Mouse (Mus musculus): Measurements from ENCODE around the gene Bub1b. TPM values are rescaled to one million over a fixed set of nuclear protein-coding genes. Genes with fewer than 3 reads are reported as not detected.

Bub1b gene
- polyA plus RNA-seq, 1 experiment = 25.6 TPM

DNA sequence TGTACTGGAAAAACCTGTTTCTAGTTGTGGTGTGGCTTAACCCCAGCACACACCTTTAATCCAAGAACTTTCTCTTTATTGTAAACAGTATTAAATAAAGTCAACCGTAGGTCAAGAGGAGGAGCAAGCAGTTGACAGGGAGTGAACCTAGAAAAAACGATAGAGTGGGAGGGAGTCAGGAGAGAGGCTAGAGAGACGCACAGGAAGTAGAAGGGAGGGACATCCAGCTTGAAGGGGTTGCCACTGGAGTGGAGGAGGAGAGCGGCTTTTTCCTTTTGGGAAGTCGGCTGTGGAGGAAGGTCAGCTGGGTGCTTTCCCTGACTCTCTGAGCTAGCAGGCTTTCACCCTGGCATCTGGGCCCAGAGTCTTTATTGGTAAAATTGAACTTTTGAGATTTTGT is 9.0 kb downstream of the Bub1b start:
- H3K4me2 ChIP-seq (ENCODE audit: low read depth) = no peak overlapping the region
- no peaks in the 10 kb centered on the region for H3K27me3 ChIP-seq (ENCODE audit: control insufficient read depth, insufficient read depth, insufficient read length)
- H3K4me3 ChIP-seq = no peak overlapping the region
- H3ac ChIP-seq (ENCODE audit: control insufficient read depth, insufficient read length) = no peak overlapping the region
- H3K36me3 ChIP-seq (ENCODE audit: control insufficient read depth, insufficient read depth) = peaks cover 21% of the 10 kb centered on the region
- TF ChIP-seq TCF3 (IDR thresholded peaks at IDR 0.05; ENCODE audit: insufficient read length, low read depth) (no peak), MYOD1 (IDR thresholded peaks at IDR 0.05; ENCODE audit: control insufficient read depth in 1 of 3, insufficient read length in 2 of 3, low read depth in 2 of 3) (no peak), POLR2A (IDR thresholded peaks at IDR 0.05; ENCODE audit: insufficient read length, low read depth) (no peak), POLR2AphosphoS2 (IDR thresholded peaks at IDR 0.05; ENCODE audit: insufficient read length, low read depth) (no peak), USF1 (IDR thresholded peaks at IDR 0.05; ENCODE audit: low read depth) (no peak), REST (IDR thresholded peaks at IDR 0.05; ENCODE audit: insufficient read depth, insufficient read length) (no peak), CEBPB (IDR thresholded peaks at IDR 0.05; ENCODE audit: insufficient read depth, poor library complexity, severe bottlenecking) (no peak), TCF12 (IDR thresholded peaks at IDR 0.05; ENCODE audit: insufficient read depth, poor library complexity, severe bottlenecking) (no peak), MYOG (IDR thresholded peaks at IDR 0.05; ENCODE audit: control insufficient read depth in 1 of 3, insufficient read depth in 1 of 3, insufficient read length in 2 of 3, low read depth in 2 of 3) (no peak), MAX (IDR thresholded peaks at IDR 0.05; ENCODE audit: low read depth) (no peak), SRF (IDR thresholded peaks at IDR 0.05; ENCODE audit: control insufficient read depth, insufficient read length, low read depth) (no peak), E2F4 (IDR thresholded peaks at IDR 0.05; ENCODE audit: insufficient read depth) (no peak)
- H3K79me2 ChIP-seq (ENCODE audit: control insufficient read depth, insufficient read depth) = peaks cover 32% of the 10 kb centered on the region

- TF ChIP-seq E2F4 (IDR thresholded peaks at IDR 0.05; ENCODE audit: insufficient read depth) (no peak), POLR2AphosphoS2 (IDR thresholded peaks at IDR 0.05; ENCODE audit: insufficient read length, low read depth) (no peak)
- H3ac ChIP-seq (ENCODE audit: control insufficient read depth, insufficient read length) = no peak overlapping the region
Measured at GRCm38 (mm10) chr2:118618013-118618412, 20.0 kb downstream of the Bub1b start.

DNA sequence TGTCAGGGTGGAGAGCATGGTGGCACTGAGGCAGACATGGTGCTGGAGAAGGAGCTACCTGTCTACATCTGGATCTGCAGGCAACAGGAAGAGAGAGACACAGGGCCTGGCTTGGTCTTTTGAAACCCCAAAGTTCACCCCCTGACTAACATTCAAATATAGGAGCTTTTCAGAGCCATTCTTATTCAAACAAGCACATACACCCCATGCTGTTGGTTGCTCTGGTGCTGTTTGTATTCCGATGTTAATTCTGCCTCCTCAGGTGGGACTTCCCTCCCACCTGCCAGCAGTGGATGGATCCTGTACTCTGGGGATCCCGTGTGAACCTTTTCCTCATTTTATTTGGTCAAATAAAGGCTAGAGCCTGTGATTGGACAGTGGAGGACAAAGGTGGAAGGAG is 22.1 kb downstream of the Bub1b start:
- H3K4me3 ChIP-seq = no peak overlapping the region
- H3K79me2 ChIP-seq (ENCODE audit: control insufficient read depth, insufficient read depth) = no peaks in the 10 kb centered on the region
- no peak overlapping the region for H3K4me2 ChIP-seq (ENCODE audit: low read depth)
- no peaks in the 10 kb centered on the region for H3K27me3 ChIP-seq (ENCODE audit: control insufficient read depth, insufficient read depth, insufficient read length)
- no peak overlapping the region for H3ac ChIP-seq (ENCODE audit: control insufficient read depth, insufficient read length)
- TF ChIP-seq SRF (IDR thresholded peaks at IDR 0.05; ENCODE audit: control insufficient read depth, insufficient read length, low read depth) (no peak), POLR2AphosphoS2 (IDR thresholded peaks at IDR 0.05; ENCODE audit: insufficient read length, low read depth) (no peak), MYOD1 (IDR thresholded peaks at IDR 0.05; ENCODE audit: control insufficient read depth in 1 of 3, insufficient read length in 2 of 3, low read depth in 2 of 3) (no peak)
- H3K36me3 ChIP-seq (ENCODE audit: control insufficient read depth, insufficient read depth) = peaks cover 25% of the 10 kb centered on the region

More at GRCm38 (mm10) chr2:118618013-118618412, 20.0 kb downstream of the Bub1b start:
- Histone ChIP-seq H3K4me2 (ENCODE audit: low read depth) (no peak overlapping the region), H3K79me2 (ENCODE audit: control insufficient read depth, insufficient read depth) (no peaks in the 10 kb centered on the region), H3K36me3 (ENCODE audit: control insufficient read depth, insufficient read depth) (peaks cover 25% of the 10 kb centered on the region), H3K27me3 (ENCODE audit: control insufficient read depth, insufficient read depth, insufficient read length) (no peaks in the 10 kb centered on the region), H3K4me3 (no peak overlapping the region)

GRCm38 (mm10) chr2:118620608-118621007 is 22.6 kb downstream of the Bub1b start:
- Histone ChIP-seq H3K79me2 (ENCODE audit: control insufficient read depth, insufficient read depth) (no peaks in the 10 kb centered on the region), H3K36me3 (ENCODE audit: control insufficient read depth, insufficient read depth) (peaks cover 30% of the 10 kb centered on the region), H3K27me3 (ENCODE audit: control insufficient read depth, insufficient read depth, insufficient read length) (no peaks in the 10 kb centered on the region), H3ac (ENCODE audit: control insufficient read depth, insufficient read length) (no peak overlapping the region), H3K4me3 (no peak overlapping the region), H3K4me2 (ENCODE audit: low read depth) (no peak overlapping the region)
- no peak for TF ChIP-seq CEBPB (IDR thresholded peaks at IDR 0.05; ENCODE audit: insufficient read depth, poor library complexity, severe bottlenecking)
- TF ChIP-seq MYOG (IDR thresholded peaks at IDR 0.05; ENCODE audit: control insufficient read depth in 1 of 3, insufficient read depth in 1 of 3, insufficient read length in 2 of 3, low read depth in 2 of 3) = peak; percentile 6 to 84 (median 37)
- no peak for TF ChIP-seq MAX (IDR thresholded peaks at IDR 0.05; ENCODE audit: low read depth)
- TF ChIP-seq POLR2A (IDR thresholded peaks at IDR 0.05; ENCODE audit: insufficient read length, low read depth) = no peak
- peak in 2 of 3 experiments; percentile 76 to 88 for TF ChIP-seq MYOD1 (IDR thresholded peaks at IDR 0.05; ENCODE audit: control insufficient read depth in 1 of 3, insufficient read length in 2 of 3, low read depth in 2 of 3)

- Histone ChIP-seq H3K4me3 (no peak overlapping the region), H3K79me2 (ENCODE audit: control insufficient read depth, insufficient read depth) (no peaks in the 10 kb centered on the region), H3K4me2 (ENCODE audit: low read depth) (no peak overlapping the region), H3ac (ENCODE audit: control insufficient read depth, insufficient read length) (no peak overlapping the region), H3K27me3 (ENCODE audit: control insufficient read depth, insufficient read depth, insufficient read length) (no peaks in the 10 kb centered on the region), H3K36me3 (ENCODE audit: control insufficient read depth, insufficient read depth) (peaks cover 35% of the 10 kb centered on the region)
- TF ChIP-seq REST (IDR thresholded peaks at IDR 0.05; ENCODE audit: insufficient read depth, insufficient read length) = no peak
- TF ChIP-seq POLR2AphosphoS2 (IDR thresholded peaks at IDR 0.05; ENCODE audit: insufficient read length, low read depth) = no peak
- TF ChIP-seq USF1 (IDR thresholded peaks at IDR 0.05; ENCODE audit: low read depth) = no peak
- no peak for TF ChIP-seq MYOG (IDR thresholded peaks at IDR 0.05; ENCODE audit: control insufficient read depth in 1 of 3, insufficient read depth in 1 of 3, insufficient read length in 2 of 3, low read depth in 2 of 3)
- TF ChIP-seq TCF12 (IDR thresholded peaks at IDR 0.05; ENCODE audit: insufficient read depth, poor library complexity, severe bottlenecking) = no peak
- TF ChIP-seq E2F4 (IDR thresholded peaks at IDR 0.05; ENCODE audit: insufficient read depth) = no peak
- no peak for TF ChIP-seq MYOD1 (IDR thresholded peaks at IDR 0.05; ENCODE audit: control insufficient read depth in 1 of 3, insufficient read length in 2 of 3, low read depth in 2 of 3)
- TF ChIP-seq MAX (IDR thresholded peaks at IDR 0.05; ENCODE audit: low read depth) = no peak
- no peak for TF ChIP-seq SRF (IDR thresholded peaks at IDR 0.05; ENCODE audit: control insufficient read depth, insufficient read length, low read depth)
Measured at GRCm38 (mm10) chr2:118629276-118629675, 31.3 kb downstream of the Bub1b start.
